Mouse (Mus musculus) myocyte (in vitro differentiated cells): Measurements from ENCODE around the gene BC030867. TPM values are rescaled to one million over a fixed set of nuclear protein-coding genes. Genes with fewer than 3 reads are reported as not detected.

Source experiments
- H3K27me3 ChIP-seq: one replicate; pipeline ENCODE4 v1.6.1; 2011; ENCODE audit not compliant: control insufficient read depth, insufficient read depth, insufficient read length
- H3K36me3 ChIP-seq: one replicate; pipeline ENCODE4 v1.6.1; 2011; ENCODE audit not compliant: control insufficient read depth, insufficient read depth
- H3K4me2 ChIP-seq: one replicate; pipeline ENCODE4 v1.6.1; 2011; ENCODE audit warnings: low read depth, control low read depth
- H3K4me3 ChIP-seq: one replicate; pipeline ENCODE4 v1.5.1; 2011; ENCODE audit warnings: mild to moderate bottlenecking, control low read depth, moderate library complexity
- H3K79me2 ChIP-seq: one replicate; pipeline ENCODE4 v1.6.1; 2011; ENCODE audit not compliant: control insufficient read depth, insufficient read depth
- H3ac ChIP-seq: one replicate; pipeline ENCODE4 v1.6.1; 2011; ENCODE audit not compliant: control insufficient read depth, insufficient read length
- CEBPB ChIP-seq: IDR thresholded peaks from 2 replicates; pipeline ENCODE4 v1.6.1; 2011; ENCODE audit warnings: mild to moderate bottlenecking, moderate library complexity; ENCODE audit not compliant: poor library complexity, insufficient read depth, severe bottlenecking
- E2F4 ChIP-seq: IDR thresholded peaks from one replicate; pipeline ENCODE4 v1.6.1; 2011; ENCODE audit warnings: mild to moderate bottlenecking, control low read depth, moderate library complexity; ENCODE audit not compliant: insufficient read depth
- MAX ChIP-seq: IDR thresholded peaks from one replicate; pipeline ENCODE4 v1.6.1; 2011; ENCODE audit warnings: low read depth, mild to moderate bottlenecking, control low read depth
- MYOD1 ChIP-seq, 3 experiments: IDR thresholded peaks; one replicate each; pipeline ENCODE4 v1.6.1; 2011; ENCODE audit warnings: control low read depth in 2 of 3, low read depth in 2 of 3, mild to moderate bottlenecking in 2 of 3, moderate library complexity in 1 of 3; ENCODE audit not compliant: insufficient read length in 2 of 3, control insufficient read depth in 1 of 3
- MYOG ChIP-seq, 3 experiments: IDR thresholded peaks; one replicate each; pipeline ENCODE4 v1.6.1; 2011; ENCODE audit warnings: control low read depth in 2 of 3, low read depth in 2 of 3, mild to moderate bottlenecking in 2 of 3; ENCODE audit not compliant: insufficient read length in 2 of 3, control insufficient read depth in 1 of 3, insufficient read depth in 1 of 3
- POLR2A ChIP-seq: IDR thresholded peaks from one replicate; pipeline ENCODE4 v1.6.1; 2011; ENCODE audit warnings: low read depth, mild to moderate bottlenecking, control low read depth, moderate library complexity; ENCODE audit not compliant: insufficient read length
- POLR2AphosphoS2 ChIP-seq: IDR thresholded peaks from one replicate; pipeline ENCODE4 v1.6.1; 2011; ENCODE audit warnings: low read depth, control low read depth; ENCODE audit not compliant: insufficient read length
- REST ChIP-seq: IDR thresholded peaks from one replicate; pipeline ENCODE4 v1.6.1; 2011; ENCODE audit warnings: mild to moderate bottlenecking, control low read depth, moderate library complexity; ENCODE audit not compliant: insufficient read depth, insufficient read length
- SRF ChIP-seq: IDR thresholded peaks from one replicate; pipeline ENCODE4 v1.6.1; 2011; ENCODE audit warnings: low read depth; ENCODE audit not compliant: control insufficient read depth, insufficient read length
- TCF12 ChIP-seq: IDR thresholded peaks from one replicate; pipeline ENCODE4 v1.6.1; 2011; ENCODE audit warnings: mild to moderate bottlenecking, control low read depth; ENCODE audit not compliant: poor library complexity, insufficient read depth, severe bottlenecking
- TCF3 ChIP-seq: IDR thresholded peaks from one replicate; pipeline ENCODE4 v1.6.1; 2011; ENCODE audit warnings: low read depth, control low read depth; ENCODE audit not compliant: insufficient read length
- USF1 ChIP-seq: IDR thresholded peaks from one replicate; pipeline ENCODE4 v1.6.1; 2011; ENCODE audit warnings: low read depth, mild to moderate bottlenecking, control low read depth, moderate library complexity
- polyA plus RNA-seq: library from polyadenylated mRNA; unstranded; fragments of >200 nt; fragmentation: generic; extraction: Trizol; gene quantifications from one replicate; pipeline ENCODE4 v1.2.1, GENCODE M21; 2012; ENCODE audit warnings: missing spikeins

Gene BC030867
- polyA plus RNA-seq, 1 experiment, result 4.4 TPM

GRCm38 (mm10) chr11:102288913-102289312 lies 40.2 kb downstream of the BC030867 start:
- Histone ChIP-seq H3K27me3 (no peaks in the 10 kb centered on the region), H3K4me2 (no peak overlapping the region), H3K4me3 (no peak overlapping the region), H3K79me2 (peaks cover 14% of the 10 kb centered on the region), H3ac (no peak overlapping the region), H3K36me3 (peaks cover 15% of the 10 kb centered on the region)
- TF ChIP-seq MYOD1 (IDR thresholded peaks at IDR 0.05; ENCODE audit: control insufficient read depth in 1 of 3, insufficient read length in 2 of 3, low read depth in 2 of 3) (no peak), POLR2AphosphoS2 (peak; percentile 54)

- Histone ChIP-seq H3K36me3 (peaks cover 22% of the 10 kb centered on the region), H3K79me2 (peaks cover 19% of the 10 kb centered on the region), H3K27me3 (no peaks in the 10 kb centered on the region), H3ac (no peak overlapping the region), H3K4me3 (no peak overlapping the region), H3K4me2 (no peak overlapping the region)
- TF ChIP-seq POLR2A (no peak), POLR2AphosphoS2 (no peak), MYOD1 (IDR thresholded peaks at IDR 0.05; ENCODE audit: control insufficient read depth in 1 of 3, insufficient read length in 2 of 3, low read depth in 2 of 3) (no peak), E2F4 (no peak), MAX (no peak), MYOG (IDR thresholded peaks at IDR 0.05; ENCODE audit: control insufficient read depth in 1 of 3, insufficient read depth in 1 of 3, insufficient read length in 2 of 3, low read depth in 2 of 3) (no peak), CEBPB (no peak), REST (no peak), TCF12 (no peak), TCF3 (no peak), SRF (no peak), USF1 (no peak)
Measured at GRCm38 (mm10) chr11:102289511-102290100, 40.9 kb downstream of the BC030867 start.

GRCm38 (mm10) chr11:102290141-102290540 lies 41.5 kb downstream of the BC030867 start:
- H3K27me3 ChIP-seq, result no peaks in the 10 kb centered on the region
- H3K4me2 ChIP-seq, result no peak overlapping the region
- H3K79me2 ChIP-seq, result peaks cover 21% of the 10 kb centered on the region
- H3K4me3 ChIP-seq, result no peak overlapping the region
- no peak overlapping the region for H3ac ChIP-seq
- H3K36me3 ChIP-seq, result peaks cover 22% of the 10 kb centered on the region
- TF ChIP-seq TCF12 (no peak), POLR2AphosphoS2 (peak; percentile 31), SRF (no peak), MYOG (IDR thresholded peaks at IDR 0.05; ENCODE audit: control insufficient read depth in 1 of 3, insufficient read depth in 1 of 3, insufficient read length in 2 of 3, low read depth in 2 of 3) (no peak), MAX (no peak)

- H3K36me3 ChIP-seq, result peaks cover 22% of the 10 kb centered on the region
- H3K4me2 ChIP-seq, result no peak overlapping the region
- no peak overlapping the region for H3ac ChIP-seq
- no peak for TF ChIP-seq SRF
- no peaks in the 10 kb centered on the region for H3K27me3 ChIP-seq
- H3K4me3 ChIP-seq, result no peak overlapping the region
- peaks cover 12% of the 10 kb centered on the region for H3K79me2 ChIP-seq
Measured at GRCm38 (mm10) chr11:102291051-102291535, 42.4 kb downstream of the BC030867 start.

GRCm38 (mm10) chr11:102293971-102294370 lies 45.3 kb downstream of the BC030867 start:
- H3ac ChIP-seq, result no peak overlapping the region
- H3K4me3 ChIP-seq, result peak overlapping the region; percentile 56
- no peak overlapping the region for H3K4me2 ChIP-seq
- peaks cover 9% of the 10 kb centered on the region for H3K79me2 ChIP-seq
- H3K27me3 ChIP-seq, result no peaks in the 10 kb centered on the region
- TF ChIP-seq POLR2AphosphoS2 (no peak), REST (no peak), MYOD1 (IDR thresholded peaks at IDR 0.05; ENCODE audit: control insufficient read depth in 1 of 3, insufficient read length in 2 of 3, low read depth in 2 of 3) (no peak), SRF (no peak), CEBPB (no peak)
- peaks cover 22% of the 10 kb centered on the region for H3K36me3 ChIP-seq
